Mouse (Mus musculus): ENCODE data around the gene Foxn3. TPM values are rescaled to one million over a fixed set of nuclear protein-coding genes. Genes with fewer than 3 reads are reported as not detected.

The Foxn3 gene
- total RNA-seq, 1 experiment from 2014 or later: 68.9 TPM

DNA sequence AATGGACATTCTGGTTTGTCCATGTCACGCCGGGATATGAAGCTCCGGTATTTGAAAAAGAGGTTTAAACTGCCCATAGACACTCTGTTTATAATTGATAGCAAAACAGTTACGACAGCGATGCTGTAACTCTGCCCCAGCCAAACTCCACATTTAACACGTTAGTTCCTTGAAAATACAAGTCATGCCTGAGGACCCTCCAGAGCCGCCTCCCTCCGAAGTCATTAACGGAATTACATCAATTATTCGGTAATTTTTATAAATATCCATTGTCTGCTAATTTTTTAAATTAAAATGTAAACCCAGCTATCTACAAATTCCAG is 554 bp downstream of the Foxn3 start:
- DNase-seq: peak; percentile 27

DNA sequence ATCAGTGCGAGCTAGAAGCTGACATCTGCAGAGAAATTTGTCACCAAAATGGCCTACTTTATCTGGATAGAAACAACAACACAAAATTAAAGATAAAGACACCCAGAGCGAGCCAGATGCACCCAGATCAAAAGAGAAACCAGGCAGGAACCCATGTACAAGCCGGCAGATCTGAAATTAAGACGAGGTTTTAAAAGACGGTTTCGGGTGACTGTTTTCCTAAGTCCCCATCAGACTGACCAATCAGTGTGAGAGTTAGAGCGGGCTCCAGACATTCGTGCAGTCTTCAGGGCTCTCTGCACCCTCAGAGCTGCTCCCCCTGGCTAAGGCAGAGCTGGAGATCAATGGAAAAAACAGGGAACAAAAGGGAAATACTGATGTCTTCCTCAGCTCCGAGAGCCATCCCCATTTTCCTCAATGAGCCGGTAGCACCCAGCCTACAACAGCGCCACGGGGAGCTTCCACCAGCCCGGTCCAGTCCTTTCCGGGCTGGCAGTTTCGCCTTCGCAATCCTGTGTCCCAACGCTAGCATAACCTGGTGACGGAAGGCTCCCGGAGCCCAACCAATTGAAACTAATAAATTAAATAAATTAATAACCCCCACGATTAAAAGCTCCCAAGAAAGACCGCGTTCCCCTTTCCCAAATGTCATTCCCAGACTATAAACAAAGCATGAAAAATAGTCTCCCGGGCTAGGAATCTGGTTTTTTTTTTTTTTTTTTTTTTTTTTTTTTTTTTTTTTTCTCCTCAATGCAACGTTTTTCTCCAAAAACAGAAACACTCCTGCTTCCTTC is 1.1 kb downstream of the Foxn3 start:
- DNase-seq: peak; percentile 85

GRCm38 (mm10) chr12:99561333-99561766 is 2.0 kb downstream of the Foxn3 start:
- peak; percentile 28 for DNase-seq

GRCm38 (mm10) chr12:99560701-99561332 is 2.6 kb downstream of the Foxn3 start:
- peak; percentile 41 for DNase-seq

DNA sequence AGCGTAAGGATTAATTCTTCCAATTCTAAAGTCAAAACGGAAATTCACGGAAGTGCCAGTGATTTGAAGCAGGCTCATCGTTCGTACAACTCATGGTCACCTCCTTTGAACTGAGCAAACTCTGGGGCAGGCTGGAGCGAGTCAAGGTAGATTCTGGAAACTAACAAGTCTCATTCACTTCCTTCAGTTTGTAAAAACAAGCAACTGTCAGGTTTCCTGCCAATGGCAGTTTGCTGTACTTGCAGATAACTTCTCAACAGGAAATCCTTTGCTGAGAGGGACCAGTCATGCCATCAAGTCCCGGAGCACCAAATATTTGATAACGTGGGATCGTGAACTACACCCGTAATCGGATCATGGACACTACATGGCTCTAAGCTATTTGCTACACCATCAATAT is 3.9 kb downstream of the Foxn3 start:
- no peak for DNase-seq

GRCm38 (mm10) chr12:99558476-99558875 is 4.9 kb downstream of the Foxn3 start:
- DNase-seq: no peak

- DNase-seq: no peak
These were observed 5.9 kb downstream of the Foxn3 start for GRCm38 (mm10) chr12:99557498-99557897.

DNA sequence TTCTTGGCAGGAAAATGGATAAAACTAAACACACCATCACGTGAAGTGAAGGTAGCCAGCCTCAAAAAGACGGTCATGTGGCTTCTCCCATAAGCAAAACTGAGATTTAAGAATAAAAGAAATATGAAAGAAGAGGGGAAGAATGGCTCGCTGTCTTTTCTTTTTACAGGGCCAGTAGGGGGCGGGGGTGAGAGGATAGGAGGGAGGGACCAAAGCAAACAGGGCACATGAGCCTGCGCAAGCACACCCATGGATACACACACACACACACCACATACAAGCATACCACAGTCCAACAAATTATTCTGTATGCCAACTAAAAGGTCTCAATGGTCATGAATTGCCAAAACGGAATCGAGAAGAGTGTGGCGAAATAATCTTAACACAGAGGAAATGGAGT is 12.8 kb downstream of the Foxn3 start:
- DNase-seq: peak; percentile 27

DNA sequence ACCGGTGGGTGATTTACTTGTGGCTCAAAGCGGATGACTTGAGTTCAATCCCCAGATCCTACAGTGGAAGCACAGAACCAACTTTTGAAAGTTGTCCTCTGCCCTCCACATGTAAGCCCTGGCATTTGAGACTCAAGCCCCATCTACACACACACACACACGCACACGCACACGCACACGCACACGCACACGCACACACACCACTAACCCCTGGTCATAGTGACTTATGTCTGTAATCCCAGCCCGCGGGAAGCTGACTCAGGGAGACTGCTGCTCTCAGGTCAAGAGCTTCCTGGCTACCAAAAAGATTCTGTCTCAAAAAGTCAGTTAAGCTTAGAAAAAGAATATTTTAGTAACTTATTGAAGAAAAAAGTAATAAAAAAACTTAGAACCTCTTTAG is 13.6 kb downstream of the Foxn3 start:
- DNase-seq: no peak

- DNase-seq: no peak
These were observed 15.0 kb downstream of the Foxn3 start for GRCm38 (mm10) chr12:99548419-99548818.

- no peak for DNase-seq
These were observed 16.1 kb downstream of the Foxn3 start for GRCm38 (mm10) chr12:99547295-99547694.

GRCm38 (mm10) chr12:99545270-99545770 is 18.1 kb downstream of the Foxn3 start:
- no peak for DNase-seq

DNA sequence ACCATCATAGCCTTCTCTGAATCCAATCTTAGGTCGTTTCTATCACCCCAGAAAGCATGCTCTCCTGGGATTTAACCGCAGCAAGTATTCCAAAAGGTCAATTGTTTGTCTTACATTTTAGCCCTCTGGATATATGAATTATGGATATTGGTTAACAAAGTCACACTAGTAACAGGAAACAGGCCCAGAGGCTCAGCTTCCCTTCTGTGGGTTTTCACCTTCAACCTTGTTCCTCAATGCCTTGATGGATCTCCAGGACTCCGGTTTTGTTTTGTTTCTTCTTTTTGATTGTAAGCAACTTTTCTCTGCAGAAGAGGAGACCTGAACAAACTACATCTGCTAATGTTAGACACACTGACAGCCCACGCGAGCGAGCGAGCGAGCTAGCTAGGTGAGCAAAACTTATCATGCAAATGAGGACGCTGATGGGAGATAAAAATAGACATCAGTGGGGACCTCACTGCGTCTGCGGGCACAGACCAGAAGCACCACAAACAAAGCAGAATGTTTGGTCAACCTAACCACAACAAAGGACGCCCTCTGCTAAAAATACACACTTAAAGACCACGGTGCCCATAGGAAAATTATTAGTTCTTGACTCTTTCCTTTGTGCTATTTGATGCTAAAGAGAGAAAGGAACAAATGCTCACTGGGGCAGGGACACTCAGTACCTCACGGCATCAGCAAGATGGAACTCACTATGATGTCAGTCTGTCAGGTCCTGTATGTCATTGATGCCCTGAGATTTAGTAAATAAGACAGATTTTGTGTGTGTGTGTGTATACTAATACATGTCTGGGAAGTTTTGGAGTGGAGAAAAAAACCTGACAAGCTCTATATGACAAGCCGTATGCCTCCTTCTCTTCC is 18.9 kb downstream of the Foxn3 start:
- no peak for DNase-seq

DNA sequence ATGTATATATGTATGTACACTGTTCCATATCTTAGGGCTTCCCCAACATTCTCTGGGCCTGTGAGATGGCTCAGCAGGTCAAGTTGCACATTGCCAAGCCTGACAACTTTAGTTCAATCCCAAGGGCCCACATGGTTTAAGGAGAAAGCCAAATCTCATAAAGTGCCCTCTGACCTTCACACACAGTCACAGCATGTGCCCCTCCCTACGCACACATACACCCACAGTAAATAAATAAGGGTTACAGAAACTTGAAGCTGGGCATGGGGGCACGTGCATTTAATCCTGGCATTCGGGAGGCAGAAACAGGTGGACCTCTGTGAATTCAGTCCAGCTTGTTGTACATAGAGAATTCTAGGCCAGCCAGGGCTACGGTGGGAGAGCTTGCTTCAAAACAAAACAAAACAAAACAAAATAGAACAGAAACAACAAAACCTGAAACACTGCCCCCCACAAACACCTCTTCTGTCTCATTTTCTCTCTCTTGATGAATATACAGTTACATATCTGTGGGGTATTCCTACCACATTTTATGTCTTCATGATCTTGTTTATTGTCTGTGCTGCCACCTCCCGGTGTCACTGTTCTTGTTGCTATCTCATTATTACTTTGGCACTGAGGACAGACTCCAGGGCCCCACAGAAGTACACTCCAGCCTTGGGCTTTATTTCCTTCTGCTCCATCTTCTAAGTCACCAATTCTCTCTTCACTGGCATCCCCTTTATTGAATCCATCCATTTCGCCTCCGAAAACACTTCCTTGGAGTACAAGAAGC is 19.8 kb downstream of the Foxn3 start:
- no peak for DNase-seq

DNA sequence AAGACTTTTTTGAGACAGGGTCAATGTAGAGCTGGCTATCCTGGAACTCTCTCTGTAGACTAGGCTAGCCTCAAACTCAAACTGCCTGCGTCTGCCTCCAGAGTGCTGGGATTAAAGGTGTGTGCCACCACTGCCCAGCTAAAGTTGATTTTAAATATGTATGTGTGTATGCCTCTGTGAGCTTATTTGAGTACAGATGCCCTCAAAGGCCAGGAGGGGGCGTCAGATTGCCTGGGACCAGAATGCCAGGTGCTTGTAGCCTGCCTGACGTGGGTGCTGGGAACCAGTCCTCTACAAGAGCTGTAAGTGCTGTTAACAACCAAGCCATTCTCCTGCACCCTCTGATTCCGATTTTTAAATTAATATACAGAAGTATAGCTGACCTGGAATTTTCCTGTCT is 23.2 kb downstream of the Foxn3 start:
- DNase-seq: no peak

GRCm38 (mm10) chr12:99537316-99537715 is 26.1 kb downstream of the Foxn3 start:
- DNase-seq: no peak

GRCm38 (mm10) chr12:99536426-99536825 is 27.0 kb downstream of the Foxn3 start:
- DNase-seq: no peak

GRCm38 (mm10) chr12:99532342-99532741 is 31.0 kb downstream of the Foxn3 start:
- DNase-seq: no peak

- DNase-seq: no peak
These were observed 33.5 kb downstream of the Foxn3 start for GRCm38 (mm10) chr12:99529687-99530411.

DNA sequence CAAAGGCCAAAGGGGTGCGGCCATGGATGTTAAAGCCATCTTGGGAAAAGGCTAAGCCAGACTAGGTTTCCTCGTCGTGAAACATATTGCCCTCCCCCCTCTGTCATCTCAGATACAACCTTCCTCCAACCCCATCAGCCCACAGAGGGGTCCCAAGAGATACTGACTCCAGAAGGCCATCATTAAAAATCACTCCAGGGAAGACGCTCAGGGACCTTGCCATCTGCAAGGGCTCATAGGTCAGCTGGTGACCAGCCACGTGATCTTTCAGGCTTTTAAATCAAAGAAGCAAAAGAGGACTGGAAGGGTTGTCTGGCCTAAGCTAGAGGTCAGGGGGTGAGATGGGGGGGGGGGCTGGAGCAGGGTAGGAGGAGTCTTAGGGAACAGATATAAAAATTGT is 34.4 kb downstream of the Foxn3 start:
- no peak for DNase-seq

DNA sequence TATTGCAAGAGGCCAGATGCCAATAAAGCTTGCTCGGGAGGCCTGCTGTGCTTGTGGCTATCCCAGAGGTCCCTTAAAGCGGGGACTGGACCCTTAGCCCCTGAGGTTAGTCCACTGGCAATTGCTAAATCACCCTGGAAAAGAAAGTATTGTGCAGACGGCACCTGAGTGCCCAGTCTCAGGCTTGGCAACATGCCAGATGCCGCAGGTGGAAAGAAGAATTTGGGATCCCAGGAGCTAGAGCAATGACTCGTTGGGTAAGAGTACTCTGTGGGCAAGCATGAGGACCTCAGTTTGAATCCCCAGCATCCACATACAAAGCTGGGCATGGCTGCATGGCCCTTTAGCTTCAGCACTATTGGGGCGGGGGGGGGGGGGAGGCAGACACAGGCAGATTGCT is 35.9 kb downstream of the Foxn3 start:
- DNase-seq: no peak

All from adrenal gland, postnatal 14 days (tissue).